Mouse (Mus musculus) brown adipose tissue, adult 24 weeks (tissue): ENCODE results near the gene Map6. TPM values are rescaled to one million over a fixed set of nuclear protein-coding genes. Genes with fewer than 3 reads are reported as not detected.

Experiments
- H3K27ac ChIP-seq: fragments of 200-500 bp; replicated peaks from 2 replicates; pipeline ENCODE4 v1.5.1; 2012; ENCODE audit warnings: low read depth, mild to moderate bottlenecking, low read length
- H3K4me1 ChIP-seq: fragments of 200-500 bp; 2 replicates; pipeline ENCODE4 v1.6.1; 2012; ENCODE audit warnings: low read length, mixed read lengths; ENCODE audit not compliant: control insufficient read depth, insufficient read depth, insufficient read length
- H3K4me3 ChIP-seq: fragments of 200-500 bp; 2 replicates; pipeline ENCODE4 v1.5.1; 2012; ENCODE audit warnings: low read depth, mild to moderate bottlenecking, low read length, moderate library complexity; ENCODE audit not compliant: insufficient read depth
- polyA plus RNA-seq: library from polyadenylated mRNA; stranded (reverse); fragments of >200 nt; gene quantifications from 2 replicates; pipeline ENCODE4 v1.2.4, GENCODE M21; 2012; ENCODE audit not compliant: missing spikeins, insufficient read depth, insufficient read length

Gene Map6
- polyA plus RNA-seq, 1 experiment, result 18.8 TPM

GRCm38 (mm10) chr7:99279586-99279985 lies 12.3 kb downstream of the Map6 start:
- no peak overlapping the region for H3K4me3 ChIP-seq
- no peaks in the 10 kb centered on the region for H3K4me1 ChIP-seq
- H3K27ac ChIP-seq, result no peak overlapping the region

- Histone ChIP-seq H3K4me1 (peaks cover 7% of the 10 kb centered on the region; the same call in 1 of the 2 replicates), H3K4me3 (no peak overlapping the region), H3K27ac (no peak overlapping the region)
These were observed 20.0 kb downstream of the Map6 start for GRCm38 (mm10) chr7:99287287-99287686.

- peaks cover 7% of the 10 kb centered on the region; the same call in 1 of the 2 replicates for H3K4me1 ChIP-seq
- H3K4me3 ChIP-seq, result no peak overlapping the region
- no peak overlapping the region for H3K27ac ChIP-seq
These were observed 22.8 kb downstream of the Map6 start for GRCm38 (mm10) chr7:99290008-99290407.

GRCm38 (mm10) chr7:99290925-99291324 lies 23.7 kb downstream of the Map6 start:
- Histone ChIP-seq H3K4me1 (peaks cover 7% of the 10 kb centered on the region; the same call in 1 of the 2 replicates), H3K4me3 (no peak overlapping the region), H3K27ac (no peak overlapping the region)

GRCm38 (mm10) chr7:99294198-99294780 lies 27.0 kb downstream of the Map6 start:
- Histone ChIP-seq H3K4me1 (peaks cover 6% of the 10 kb centered on the region; the same call in 1 of the 2 replicates), H3K27ac (no peak overlapping the region), H3K4me3 (no peak overlapping the region)

- Histone ChIP-seq H3K4me3 (no peak overlapping the region), H3K27ac (no peak overlapping the region), H3K4me1 (0 out of 2 replicates have a peak, but pooled peaks cover 3% of the 10 kb centered on the region)
These were observed 27.9 kb downstream of the Map6 start for GRCm38 (mm10) chr7:99295104-99295503.

GRCm38 (mm10) chr7:99300650-99301175 lies 33.5 kb downstream of the Map6 start:
- Histone ChIP-seq H3K27ac (no peak overlapping the region), H3K4me1 (peaks cover 5% of the 10 kb centered on the region; the same call in 1 of the 2 replicates), H3K4me3 (no peak overlapping the region)

- H3K27ac ChIP-seq, result no peak overlapping the region
- peaks cover 5% of the 10 kb centered on the region; the same call in 1 of the 2 replicates for H3K4me1 ChIP-seq
- H3K4me3 ChIP-seq, result no peak overlapping the region
These were observed 36.8 kb downstream of the Map6 start for GRCm38 (mm10) chr7:99304029-99304428.

- no peak overlapping the region for H3K27ac ChIP-seq
- no peak overlapping the region for H3K4me3 ChIP-seq
- H3K4me1 ChIP-seq, result peaks cover 5% of the 10 kb centered on the region; the same call in 1 of the 2 replicates
These were observed 37.7 kb downstream of the Map6 start for GRCm38 (mm10) chr7:99304949-99305372.

GRCm38 (mm10) chr7:99305688-99306087 lies 38.4 kb downstream of the Map6 start:
- Histone ChIP-seq H3K27ac (no peak overlapping the region), H3K4me1 (peaks cover 5% of the 10 kb centered on the region; the same call in 1 of the 2 replicates), H3K4me3 (no peak overlapping the region)

- Histone ChIP-seq H3K4me3 (no peak overlapping the region), H3K27ac (no peak overlapping the region), H3K4me1 (peaks cover 5% of the 10 kb centered on the region; the same call in 1 of the 2 replicates)
These were observed 39.4 kb downstream of the Map6 start for GRCm38 (mm10) chr7:99306640-99307039.

- H3K4me3 ChIP-seq, result no peak overlapping the region
- H3K4me1 ChIP-seq, result peaks cover 9% of the 10 kb centered on the region
- no peak overlapping the region for H3K27ac ChIP-seq
These were observed 44.2 kb downstream of the Map6 start for GRCm38 (mm10) chr7:99311433-99311832.

GRCm38 (mm10) chr7:99312058-99312457 lies 44.8 kb downstream of the Map6 start:
- peaks cover 9% of the 10 kb centered on the region for H3K4me1 ChIP-seq
- H3K27ac ChIP-seq, result no peak overlapping the region
- no peak overlapping the region for H3K4me3 ChIP-seq

- H3K4me3 ChIP-seq, result no peak overlapping the region
- no peak overlapping the region for H3K27ac ChIP-seq
- peaks cover 9% of the 10 kb centered on the region for H3K4me1 ChIP-seq
These were observed 45.5 kb downstream of the Map6 start for GRCm38 (mm10) chr7:99312671-99313143.

- Histone ChIP-seq H3K4me1 (peaks cover 9% of the 10 kb centered on the region), H3K27ac (no peak overlapping the region), H3K4me3 (no peak overlapping the region)
These were observed 46.0 kb downstream of the Map6 start for GRCm38 (mm10) chr7:99313253-99313652.

GRCm38 (mm10) chr7:99314565-99314964 lies 47.3 kb downstream of the Map6 start:
- peak overlapping the region; percentile 31; the same call in 1 of the 2 replicates for H3K27ac ChIP-seq
- peaks cover 9% of the 10 kb centered on the region for H3K4me1 ChIP-seq
- H3K4me3 ChIP-seq, result no peak overlapping the region
